Mouse (Mus musculus) lung, postnatal 0 days (tissue): Measurements from ENCODE around the gene Clcnka.

Experiments used
- CTCF ChIP-seq: IDR thresholded peaks from 2 replicates; pipeline ENCODE4 v1.5.1; 2016; ENCODE audit warnings: antibody characterized with exemption, mild to moderate bottlenecking
- EP300 ChIP-seq: IDR thresholded peaks from 2 replicates; pipeline ENCODE4 v1.6.1; 2016; ENCODE audit warnings: antibody characterized with exemption, mild to moderate bottlenecking, control low read depth

DNA sequence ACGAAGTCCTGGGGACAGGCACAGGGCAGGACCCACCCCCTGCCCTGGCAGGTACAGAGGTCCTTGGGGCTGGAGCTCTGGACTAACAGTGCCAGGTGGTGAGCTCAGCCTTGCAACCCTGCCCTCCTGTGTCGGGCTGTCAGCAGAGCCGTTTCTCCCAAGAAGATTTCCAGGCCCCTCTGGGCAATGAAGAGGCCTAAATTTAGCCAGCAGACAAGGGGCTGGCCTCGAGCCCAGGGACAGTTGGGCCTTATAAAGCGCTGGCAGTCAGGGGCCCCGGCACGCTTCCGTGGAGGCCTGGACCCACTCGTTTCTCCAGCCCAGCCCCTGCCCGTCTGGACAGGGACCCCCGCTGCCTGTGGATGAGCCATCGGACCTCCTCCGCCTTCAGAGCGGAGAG lies 22.9 kb upstream of the Clcnka start:
- TF ChIP-seq EP300 (no peak), CTCF (0 out of 2 replicates have a peak, but pooled peaks have one; percentile 4)
